Mouse (Mus musculus): ENCODE measurements around the gene Rnf141.

Rnf141 gene

DNA sequence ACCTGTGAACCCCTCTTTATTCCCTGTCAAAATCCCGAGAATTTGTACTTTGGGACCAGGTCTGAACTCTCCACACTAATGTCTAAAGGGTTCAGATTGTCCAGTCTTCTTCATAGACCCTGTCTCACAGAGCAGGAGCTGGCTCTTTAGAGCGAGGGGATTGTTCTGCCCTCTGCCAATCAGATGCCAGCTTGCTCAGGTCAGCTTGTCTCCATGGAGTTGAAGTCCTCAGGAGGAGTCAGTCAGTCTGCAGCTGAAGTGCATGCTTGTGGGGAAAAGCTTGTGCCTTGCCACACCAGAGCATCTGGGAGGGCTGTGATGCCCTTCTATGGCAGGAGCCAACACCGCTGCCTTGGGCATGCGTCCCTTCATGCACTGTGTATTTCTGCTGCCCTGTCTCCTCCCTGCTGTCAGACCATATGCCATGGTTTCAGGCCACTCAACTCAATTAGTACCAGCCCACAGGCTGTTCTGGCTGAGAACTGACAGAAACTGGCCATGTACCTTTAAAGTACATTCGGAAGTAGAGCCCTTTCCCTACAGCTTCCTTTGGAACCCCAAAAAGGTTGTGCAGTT, 81.6 kb downstream of the Rnf141 start:
- DNase-seq (ENCODE audit: low spot score): no peak

DNA sequence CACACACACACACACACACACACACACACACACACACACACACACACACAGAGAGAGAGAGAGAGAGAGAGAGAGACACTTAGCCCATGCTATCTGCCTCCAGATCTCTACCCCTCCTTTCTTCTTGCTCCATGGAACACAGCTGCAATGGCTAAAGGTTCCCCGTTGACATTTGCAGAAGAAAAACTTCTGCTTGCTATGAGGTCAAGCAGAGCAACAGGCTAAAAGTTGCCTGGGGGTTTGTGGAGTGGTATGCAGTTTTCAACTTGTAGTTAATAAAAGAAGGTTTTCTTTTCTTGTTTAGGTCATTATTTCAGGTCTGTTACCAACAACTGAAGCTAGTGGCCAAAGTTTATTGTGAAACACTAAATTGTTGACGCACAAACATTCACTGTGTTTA, 87.8 kb downstream of the Rnf141 start:
- DNase-seq (ENCODE audit: low spot score): no peak

DNA sequence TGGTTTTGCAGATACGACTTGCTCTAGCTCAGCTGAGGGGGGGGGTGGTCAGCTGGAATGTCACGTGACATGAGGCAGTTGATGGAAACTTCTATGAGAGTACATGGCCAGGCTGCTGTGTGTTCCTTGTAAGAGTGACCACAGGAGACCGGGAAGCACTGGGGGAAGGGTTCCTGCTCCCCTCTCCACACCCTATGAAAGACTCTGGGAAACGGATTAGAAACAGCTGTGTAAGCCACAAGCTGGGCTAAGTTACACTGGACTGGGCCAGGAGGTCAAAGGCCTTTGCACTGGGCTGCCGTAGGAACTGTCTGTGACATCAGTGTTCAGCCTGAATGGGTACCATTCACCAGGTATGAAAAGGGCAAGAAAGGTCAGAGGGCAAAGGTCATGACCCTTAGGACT, 90.3 kb downstream of the Rnf141 start:
- DNase-seq (ENCODE audit: low spot score): no peak

DNA sequence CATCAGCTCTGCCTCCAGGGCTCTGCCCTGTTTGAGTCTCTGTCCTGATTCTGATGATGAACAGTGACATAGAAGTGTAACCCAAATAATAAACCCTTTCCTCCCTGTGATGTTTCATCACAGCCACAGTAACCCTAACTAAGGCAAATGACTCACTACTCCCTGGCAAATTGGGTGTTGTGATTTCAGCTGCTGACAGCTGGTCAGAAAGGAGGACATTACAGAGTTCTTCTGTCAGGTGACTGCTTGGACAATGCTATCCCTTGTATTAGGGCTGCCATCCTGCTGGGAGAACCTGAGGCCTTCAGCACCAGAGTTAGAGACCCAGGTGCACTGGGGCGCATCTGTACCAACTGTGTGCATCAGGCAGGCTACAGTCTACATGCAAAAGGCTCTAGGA, 90.9 kb downstream of the Rnf141 start:
- DNase-seq (ENCODE audit: low spot score): no peak

DNA sequence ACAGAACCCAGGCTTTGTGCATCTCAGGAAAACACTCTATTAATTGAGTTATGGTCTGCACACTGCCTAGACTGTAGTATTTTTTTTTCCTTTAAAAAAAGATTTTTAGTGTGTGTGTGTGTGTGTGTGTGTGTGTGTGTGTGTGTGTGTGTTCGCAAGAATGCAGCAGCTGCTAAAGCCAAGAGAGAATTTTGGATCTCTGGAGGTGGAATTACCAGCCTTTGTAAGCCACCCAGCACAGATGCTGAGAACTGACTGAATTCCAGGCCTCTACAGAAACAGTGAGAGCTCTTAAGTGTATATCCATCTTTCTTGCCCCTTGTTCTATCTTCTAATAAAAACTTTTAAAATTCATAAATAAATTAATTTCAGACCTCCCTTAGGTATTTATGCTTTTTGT, 92.6 kb downstream of the Rnf141 start:
- no peak for DNase-seq (ENCODE audit: low spot score)

DNA sequence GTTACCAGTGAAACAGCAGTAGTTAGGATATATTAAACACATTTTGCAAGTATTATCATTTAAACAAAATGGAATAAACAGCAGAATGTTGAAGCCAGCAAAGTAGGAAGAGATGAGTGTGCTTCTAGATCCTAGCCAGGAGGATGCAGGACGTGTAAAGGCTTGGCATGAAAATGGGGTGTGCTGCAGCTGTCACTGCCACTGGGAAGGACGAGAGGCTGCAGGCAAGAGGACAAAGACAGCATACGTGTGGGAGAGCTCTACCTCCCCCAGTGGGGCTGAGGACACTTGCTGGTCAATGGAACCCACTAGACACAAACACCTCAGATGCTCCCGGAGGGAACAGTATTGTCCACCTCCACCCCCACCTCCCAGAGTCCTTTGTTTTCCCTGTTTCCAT, 93.4 kb downstream of the Rnf141 start:
- DNase-seq (ENCODE audit: low spot score): no peak

Data from left cerebral cortex, adult 11 months (tissue).